Mouse (Mus musculus): ENCODE measurements around the gene Mgmt.

DNA sequence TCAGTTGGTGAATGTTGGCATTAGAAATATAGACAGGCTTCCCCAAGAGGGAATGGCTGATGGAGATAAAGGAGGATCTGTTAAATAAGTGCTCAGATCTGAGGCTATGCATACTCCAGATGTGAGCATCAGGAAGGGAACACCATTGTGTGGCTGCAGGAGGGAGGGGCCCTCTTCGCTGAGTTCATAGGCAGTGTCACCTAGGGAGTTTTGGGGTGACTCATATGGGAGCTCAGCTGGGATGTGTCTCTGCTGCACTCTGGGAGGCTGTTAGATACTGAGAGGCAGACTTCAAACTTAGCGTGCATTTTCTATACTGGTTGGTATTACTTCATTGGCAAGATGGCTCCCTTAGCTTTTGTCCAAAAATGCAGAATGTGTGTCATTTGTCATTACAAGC, 48.0 kb downstream of the Mgmt start:
- TF ChIP-seq HCFC1 (IDR thresholded peaks at IDR 0.05; ENCODE audit: low read depth, low read length), result no peak
- TF ChIP-seq BHLHE40 (IDR thresholded peaks at IDR 0.05; ENCODE audit: low read depth, low read length), result no peak
- no peak for TF ChIP-seq MEF2A (IDR thresholded peaks at IDR 0.05; ENCODE audit: borderline replicate concordance, low read depth, low read length)
- no peak for TF ChIP-seq CTCF (conservative IDR thresholded peaks at IDR 0.05 in 1 of 2, IDR thresholded peaks at IDR 0.05 in 1 of 2; ENCODE audit: low read depth in 2 of 2, low read length in 2 of 2)
- no peak for TF ChIP-seq USF1 (IDR thresholded peaks at IDR 0.05; ENCODE audit: low read depth, low read length)
- TF ChIP-seq UBTF (IDR thresholded peaks at IDR 0.05; ENCODE audit: low read depth, low read length), result no peak
- TF ChIP-seq ZC3H11A (IDR thresholded peaks at IDR 0.05; ENCODE audit: low read depth, low read length), result no peak

Data from CH12.LX (cell line).